Mouse (Mus musculus) liver, adult 2 months (tissue): Measurements from ENCODE around the gene Hsd3b7.

ENCODE experiments used
- CTCF ChIP-seq: fragments of 200-500 bp; IDR thresholded peaks from 2 replicates; pipeline ENCODE4 v1.5.1; 2011; ENCODE audit warnings: low read depth, low read length, control low read depth
- POLR2A ChIP-seq: fragments of 200-500 bp; IDR thresholded peaks from 2 replicates; pipeline ENCODE4 v1.6.1; 2011; ENCODE audit warnings: low read length, control low read depth; ENCODE audit not compliant: insufficient read depth; ENCODE audit errors: extremely low read depth

DNA sequence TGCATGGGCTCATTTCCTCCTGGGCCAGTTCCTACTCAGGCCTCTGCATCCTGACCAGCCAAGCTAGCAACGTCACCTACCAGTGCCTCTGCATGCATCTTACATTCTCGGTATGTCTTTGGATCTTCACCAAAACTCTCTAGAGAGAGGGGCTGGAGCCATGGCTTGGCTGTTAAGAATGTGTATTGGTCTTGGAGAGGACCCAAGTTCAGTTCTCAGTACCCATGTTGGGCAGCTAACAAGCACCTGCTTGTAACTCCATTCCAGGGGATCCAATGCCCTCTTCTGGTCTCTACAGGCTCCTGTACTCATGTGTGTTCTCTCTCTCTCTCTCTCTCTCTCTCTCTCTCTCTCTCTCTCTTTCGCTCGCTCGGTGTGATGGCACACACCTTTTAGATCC, 17.4 kb downstream of the Hsd3b7 start:
- no peak for TF ChIP-seq CTCF
- no peak for TF ChIP-seq POLR2A
